Mouse (Mus musculus): ENCODE data around the gene Nup62. TPM values are rescaled to one million over a fixed set of nuclear protein-coding genes. Genes with fewer than 3 reads are reported as not detected.

The Nup62 gene
- 48.7 TPM for polyA plus RNA-seq (2021)

- TF ChIP-seq CTCF (IDR thresholded peaks at IDR 0.05) = no peak
- ATAC-seq (peak; percentile 92), DNase-seq (ENCODE audit: low read depth, low spot score) (peak; percentile 98)
- in situ Hi-C loops (cut with MboI; ENCODE audit: low pct_unique_long_range_greater_than_20kb) = loop anchor here (5.0 kb wide), 1 partner anchor 69 kb away; the partner anchor contains the start of gene Vrk3
- CTCF ChIA-PET = interaction anchor here (1.3 to 3.9 kb wide), 2 partner anchors 8 to 11 kb away, joined by 3 to 21 read pairs; no protein-coding TSS in a partner anchor
- POLR2A ChIA-PET = interaction anchor here (1.3 kb wide), 1 partner anchor 14 kb away, joined by 5 read pairs; no protein-coding TSS in a partner anchor
- H3K27me3 ChIP-seq = no peaks in the 10 kb centered on the region
These were observed at the start of gene Nup62, which contains the start of gene Il4i1 for GRCm38 (mm10) chr7:44815721-44816469. Gene Nup62 (plus strand): TSS chr7:44816088. Gene Il4i1 (plus strand): TSS chr7:44816387.

- in situ Hi-C loops (cut with MboI; ENCODE audit: low pct_unique_long_range_greater_than_20kb) = no loop called here
- CTCF ChIA-PET = interaction anchor here (1.7 kb wide), 1 partner anchor 12 kb away, joined by 4 read pairs; no protein-coding TSS in a partner anchor
- ATAC-seq = no peak
These were observed 47.8 kb upstream of the Nup62 start for GRCm38 (mm10) chr7:44768129-44768528.

GRCm38 (mm10) chr7:44770046-44770578 is 45.8 kb upstream of the Nup62 start:
- H3K27me3 ChIP-seq = no peaks in the 10 kb centered on the region
- TF ChIP-seq CTCF (IDR thresholded peaks at IDR 0.05) = no peak
- POLR2A ChIA-PET = no interaction called here
- DNase-seq (ENCODE audit: low read depth, low spot score) (peak; percentile 27), ATAC-seq (no peak)
- in situ Hi-C loops (cut with MboI; ENCODE audit: low pct_unique_long_range_greater_than_20kb) = no loop called here
- CTCF ChIA-PET = no interaction called here

More at GRCm38 (mm10) chr7:44768129-44768528, 47.8 kb upstream of the Nup62 start:
- POLR2A ChIA-PET = no interaction called here
- no peak for TF ChIP-seq CTCF (IDR thresholded peaks at IDR 0.05)
- DNase-seq (ENCODE audit: low read depth, low spot score) = no peak
- no peaks in the 10 kb centered on the region for H3K27me3 ChIP-seq

- no peak for ATAC-seq
- H3K27me3 ChIP-seq = no peaks in the 10 kb centered on the region
- no peak for TF ChIP-seq CTCF (IDR thresholded peaks at IDR 0.05)
- in situ Hi-C loops (cut with MboI; ENCODE audit: low pct_unique_long_range_greater_than_20kb) = no loop called here
- CTCF ChIA-PET = no interaction called here
- no peak for DNase-seq (ENCODE audit: low read depth, low spot score)
- POLR2A ChIA-PET = no interaction called here
These were observed 43.2 kb upstream of the Nup62 start for GRCm38 (mm10) chr7:44772591-44773204.

DNA sequence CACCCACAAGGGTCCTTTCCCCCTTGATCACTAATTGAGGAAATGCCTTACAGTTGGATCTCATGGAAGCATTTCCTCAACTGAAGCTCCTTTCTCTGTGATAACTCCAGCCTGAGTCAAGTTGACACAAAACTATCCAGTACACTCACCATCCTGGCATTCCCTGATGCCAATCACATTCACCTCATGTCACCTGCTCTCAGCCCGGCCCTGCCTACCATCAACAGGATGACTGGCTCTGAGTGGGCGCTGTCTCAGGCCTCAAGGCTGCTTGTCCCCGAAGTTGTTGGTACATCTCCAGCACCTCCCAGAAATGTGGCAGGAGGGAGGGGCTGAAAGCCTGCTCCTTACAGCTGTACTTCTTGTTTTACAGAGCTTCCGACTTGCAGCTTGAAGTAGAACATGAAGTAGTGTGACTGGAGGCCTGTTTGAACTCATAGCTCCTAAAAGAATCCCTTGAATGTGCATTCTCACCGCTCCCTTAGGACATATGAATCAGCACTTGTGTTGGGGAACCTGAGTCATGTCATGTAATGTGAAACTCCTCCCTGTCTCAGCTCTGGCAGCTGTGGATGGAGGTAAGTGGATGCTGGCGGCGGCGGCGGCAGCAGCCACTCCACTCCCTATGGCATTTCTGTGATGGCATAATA is 38.9 kb upstream of the Nup62 start:
- DNase-seq (ENCODE audit: low read depth, low spot score) (no peak), ATAC-seq (no peak)
- ChIA-PET POLR2A (no interaction called here), CTCF (no interaction called here)
- no peak for TF ChIP-seq CTCF (IDR thresholded peaks at IDR 0.05)
- in situ Hi-C loops (cut with MboI; ENCODE audit: low pct_unique_long_range_greater_than_20kb) = no loop called here
- H3K27me3 ChIP-seq = no peaks in the 10 kb centered on the region

DNA sequence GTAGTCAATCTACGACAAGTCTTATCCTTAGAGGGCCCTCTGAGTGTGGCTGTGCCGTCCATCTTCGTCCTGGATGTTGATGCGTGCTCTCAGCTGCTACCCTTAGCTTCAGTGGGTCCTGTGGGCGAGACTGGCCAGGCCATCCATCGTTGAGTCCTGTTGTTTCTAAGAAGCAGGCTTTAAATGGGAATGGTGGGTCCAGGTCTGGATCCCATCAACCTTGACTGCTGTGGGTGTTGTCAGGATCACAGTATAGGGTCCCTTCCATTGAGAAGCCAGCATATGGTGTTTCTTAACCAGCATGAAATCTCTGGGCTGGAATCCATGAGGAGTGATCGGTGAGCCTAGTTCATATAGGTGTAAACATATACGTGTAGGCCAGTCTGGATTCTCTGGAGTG is 35.8 kb upstream of the Nup62 start:
- ChIA-PET POLR2A (no interaction called here), CTCF (no interaction called here)
- no peaks in the 10 kb centered on the region for H3K27me3 ChIP-seq
- DNase-seq (ENCODE audit: low read depth, low spot score) = no peak
- in situ Hi-C loops (cut with MboI; ENCODE audit: low pct_unique_long_range_greater_than_20kb) = no loop called here
- ATAC-seq = no peak
- no peak for TF ChIP-seq CTCF (IDR thresholded peaks at IDR 0.05)

GRCm38 (mm10) chr7:44789531-44789930 is 26.4 kb upstream of the Nup62 start:
- DNase-seq (ENCODE audit: low read depth, low spot score) (no peak), ATAC-seq (no peak)
- ChIA-PET CTCF (no interaction called here), POLR2A (interaction anchor here (0.6 kb wide), 1 partner anchor 208 kb away, joined by 3 read pairs; no protein-coding TSS in a partner anchor)
- in situ Hi-C loops (cut with MboI; ENCODE audit: low pct_unique_long_range_greater_than_20kb) = no loop called here
- peaks cover 4% of the 10 kb centered on the region for H3K27me3 ChIP-seq
- no peak for TF ChIP-seq CTCF (IDR thresholded peaks at IDR 0.05)

- ATAC-seq (no peak), DNase-seq (ENCODE audit: low read depth, low spot score) (no peak)
- POLR2A ChIA-PET = interaction anchor here (0.6 kb wide), 2 partner anchors 204 to 209 kb away, joined by 3 read pairs; no protein-coding TSS in a partner anchor
- peaks cover 4% of the 10 kb centered on the region for H3K27me3 ChIP-seq
- no peak for TF ChIP-seq CTCF (IDR thresholded peaks at IDR 0.05)
- in situ Hi-C loops (cut with MboI; ENCODE audit: low pct_unique_long_range_greater_than_20kb) = no loop called here
- CTCF ChIA-PET = no interaction called here
These were observed 25.8 kb upstream of the Nup62 start for GRCm38 (mm10) chr7:44790066-44790465.

- no peak for ATAC-seq
- TF ChIP-seq CTCF (IDR thresholded peaks at IDR 0.05) = no peak
- ChIA-PET CTCF (no interaction called here), POLR2A (no interaction called here)
- no peak for DNase-seq (ENCODE audit: low read depth, low spot score)
- peaks cover 4% of the 10 kb centered on the region for H3K27me3 ChIP-seq
- in situ Hi-C loops (cut with MboI; ENCODE audit: low pct_unique_long_range_greater_than_20kb) = no loop called here
These were observed 23.1 kb upstream of the Nup62 start for GRCm38 (mm10) chr7:44792781-44793180.

- peaks cover 3% of the 10 kb centered on the region for H3K27me3 ChIP-seq
- ChIA-PET CTCF (no interaction called here), POLR2A (no interaction called here)
- no peak for DNase-seq (ENCODE audit: low read depth, low spot score)
- in situ Hi-C loops (cut with MboI; ENCODE audit: low pct_unique_long_range_greater_than_20kb) = no loop called here
- TF ChIP-seq CTCF (IDR thresholded peaks at IDR 0.05) = no peak
- ATAC-seq = no peak
These were observed 7.0 kb upstream of the Nup62 start for GRCm38 (mm10) chr7:44808927-44809326.

Measured in Patski (cell line).